10 mouse cellular contexts compared by ENCODE assay signal in genomic region chr12:99838703-99839102, GRCm38 (mm10). TPM values are rescaled to one million over a fixed set of nuclear protein-coding genes. Genes with fewer than 3 reads are reported as not detected.
DNase-seq lines count a peak whose midpoint lies in the region; TF ChIP-seq lines count a peak whose summit lies in the region.
"Had no signal": no experiment of that assay in that cellular context is flagged by ENCODE, and none has a peak within 500 bp of the region (broad histone marks: within the 10 kb centered on the region; RNA-seq: fewer than 3 reads in every experiment).

No protein-coding gene starts in this region.

- DNase-seq in adrenal gland, postnatal 14 days: peak; percentile 22
- DNase-seq in adrenal gland, adult 8-10 months: no peak
- DNase-seq in kidney, postnatal 14 days: peak; percentile 16
- DNase-seq in kidney, adult 18-20 months: no peak
- peak; percentile 19 for DNase-seq in thymus, postnatal 14 days
- no peak for DNase-seq in thymus, adult 2 months
- peak; percentile 44 for DNase-seq in telencephalon, adult 2 months (ENCODE audit: low read depth, low spot score)
- no peak for DNase-seq in testis, postnatal 10 days (ENCODE audit: low spot score)

- TF ChIP-seq POLR2A in thymus, adult 2 months (IDR thresholded peaks at IDR 0.05; ENCODE audit: control insufficient read depth, extremely low read depth, insufficient read depth, low read length, poor library complexity): no peak

- TF ChIP-seq CTCF in thymus, adult 2 months (IDR thresholded peaks at IDR 0.05; ENCODE audit: borderline replicate concordance, control insufficient read depth, extremely low read depth, insufficient read depth, low read length, poor library complexity): no peak

- 0 out of 2 replicates have a peak, but pooled peaks cover 4% of the 10 kb centered on the region for H3K4me1 ChIP-seq in thymus, adult 2 months (replicated peaks; ENCODE audit: control insufficient read depth, insufficient read depth, low read length)

- no peaks in the 10 kb centered on the region for H3K27me3 ChIP-seq in thymus, adult 2 months (ENCODE audit: control insufficient read depth, insufficient read depth, low read length)
- H3K27me3 ChIP-seq: forebrain, embryonic 13.5 days; midbrain, embryonic 12.5 days had no signal

- 57% methylated on average over 14 of the region's 14 CpGs for WGBS in thymus, adult 2 months

- H3K4me3 ChIP-seq in thymus, adult 2 months (ENCODE audit: control insufficient read depth, insufficient read depth, low read length): no peak overlapping the region
- H3K4me3 ChIP-seq: forebrain, embryonic 13.5 days; midbrain, embryonic 12.5 days had no signal

- no peaks in the 10 kb centered on the region for H3K36me3 ChIP-seq in thymus, adult 2 months (ENCODE audit: control insufficient read depth, insufficient read depth, low read length)
- H3K36me3 ChIP-seq: midbrain, embryonic 12.5 days had no signal

- H3K27ac ChIP-seq in thymus, adult 2 months (ENCODE audit: control insufficient read depth, insufficient read depth, low read length): no peak overlapping the region
- H3K27ac ChIP-seq: forebrain, embryonic 13.5 days; midbrain, embryonic 12.5 days had no signal

RNA-seq across cellular contexts. Expression of gene Efcab11, which starts 45.5 kb away (rescaled TPM):
- 0.96 and 1.1 TPM in 2 replicates for total RNA-seq in adrenal gland, postnatal 14 days (2021)
- under 1 TPM; 0.13 to 0.49 (median 0.30) TPM for total RNA-seq in adrenal gland, adult 8-10 months (2022)
- 2.2 and 2.4 TPM in 2 replicates for polyA plus RNA-seq in thymus, adult 2 months (2012; rRNA removed)

RNA-seq across cellular contexts. Expression of gene Tdp1, which starts 45.6 kb away (rescaled TPM):
- 12.8 and 16.5 TPM in 2 replicates for total RNA-seq in adrenal gland, postnatal 14 days (2021)
- total RNA-seq in adrenal gland, adult 8-10 months (2022): 10 to 100 TPM; 12.2 to 23.8 (median 14.9) TPM
- 33.9 and 39.9 TPM in 2 replicates for polyA plus RNA-seq in thymus, adult 2 months (2012; rRNA removed)

Comparison
In these comparisons a context has a peak if more than half of its experiments do, and no peak if none do; other contexts are left out.
1. DNase-seq: peak in adrenal gland, postnatal 14 days (single experiment), kidney, postnatal 14 days (single experiment), thymus, postnatal 14 days (single experiment) and telencephalon, adult 2 months (single experiment); none in adrenal gland, adult 8-10 months (single experiment), kidney, adult 18-20 months (single experiment), thymus, adult 2 months (single experiment) and testis, postnatal 10 days (single experiment).